Mouse (Mus musculus): ENCODE measurements around the gene Glis3. TPM values are rescaled to one million over a fixed set of nuclear protein-coding genes. Genes with fewer than 3 reads are reported as not detected.

Gene Glis3
- polyA plus RNA-seq, 2 experiments, result 0.08 to 0.14 TPM

- WGBS (ENCODE audit: insufficient replicate concordance), result 57% methylated on average over 5 of the region's 5 CpGs
- no peak for DNase-seq (ENCODE audit: low read depth in 3 of 3, low spot score in 3 of 3)
- no peak overlapping the region for H3K9ac ChIP-seq (replicated peaks)
- no peaks in the 10 kb centered on the region for H3K9me3 ChIP-seq (ENCODE audit: control insufficient read depth, low read length)
- no peak for ATAC-seq (ENCODE audit: insufficient read depth)
- no peak overlapping the region for H3K27ac ChIP-seq
- no peaks in the 10 kb centered on the region for H3K36me3 ChIP-seq (replicated peaks; ENCODE audit: control insufficient read depth, insufficient read depth, low read depth)
- H3K4me3 ChIP-seq (ENCODE audit: insufficient read depth in 1 of 2, low read depth in 2 of 2, low read length in 2 of 2), result no peak overlapping the region
- H3K4me1 ChIP-seq (replicated peaks; ENCODE audit: control insufficient read depth in 2 of 2, insufficient read depth in 2 of 2, low read length in 1 of 2), result no peaks in the 10 kb centered on the region
- H3K4me2 ChIP-seq (ENCODE audit: low read depth), result no peak overlapping the region
- no peak for TF ChIP-seq CTCF (IDR thresholded peaks at IDR 0.05; ENCODE audit: low read depth)
- no peak for TF ChIP-seq EP300 (IDR thresholded peaks at IDR 0.05; ENCODE audit: low read depth)
- H3K27me3 ChIP-seq (ENCODE audit: control insufficient read depth, insufficient read depth, low read length), result no peaks in the 10 kb centered on the region
These were observed 22.1 kb downstream of the Glis3 start for GRCm38 (mm10) chr19:28657686-28658195.

- H3K4me1 ChIP-seq (replicated peaks; ENCODE audit: control insufficient read depth in 2 of 2, insufficient read depth in 2 of 2, low read length in 1 of 2), result no peaks in the 10 kb centered on the region
- no peak overlapping the region for H3K9ac ChIP-seq (replicated peaks)
- no peak for ATAC-seq (ENCODE audit: insufficient read depth)
- H3K27me3 ChIP-seq (ENCODE audit: control insufficient read depth, insufficient read depth, low read length), result no peaks in the 10 kb centered on the region
- 59% methylated on average over 6 of the region's 6 CpGs for WGBS (ENCODE audit: insufficient replicate concordance)
- no peak overlapping the region for H3K4me3 ChIP-seq (ENCODE audit: insufficient read depth in 1 of 2, low read depth in 2 of 2, low read length in 2 of 2)
- TF ChIP-seq EP300 (IDR thresholded peaks at IDR 0.05; ENCODE audit: low read depth) (no peak), CTCF (IDR thresholded peaks at IDR 0.05; ENCODE audit: low read depth) (no peak)
- no peak for DNase-seq (ENCODE audit: low read depth in 3 of 3, low spot score in 3 of 3)
- H3K36me3 ChIP-seq (replicated peaks; ENCODE audit: control insufficient read depth, insufficient read depth, low read depth), result no peaks in the 10 kb centered on the region
- H3K9me3 ChIP-seq (ENCODE audit: control insufficient read depth, low read length), result no peaks in the 10 kb centered on the region
- no peak overlapping the region for H3K27ac ChIP-seq
- no peak overlapping the region for H3K4me2 ChIP-seq (ENCODE audit: low read depth)
These were observed 23.0 kb downstream of the Glis3 start for GRCm38 (mm10) chr19:28656882-28657281.

GRCm38 (mm10) chr19:28655166-28655565, 24.7 kb downstream of the Glis3 start:
- Histone ChIP-seq H3K4me1 (replicated peaks; ENCODE audit: control insufficient read depth in 2 of 2, insufficient read depth in 2 of 2, low read length in 1 of 2) (no peaks in the 10 kb centered on the region), H3K27me3 (ENCODE audit: control insufficient read depth, insufficient read depth, low read length) (no peaks in the 10 kb centered on the region), H3K4me2 (ENCODE audit: low read depth) (no peak overlapping the region), H3K36me3 (replicated peaks; ENCODE audit: control insufficient read depth, insufficient read depth, low read depth) (no peaks in the 10 kb centered on the region), H3K9me3 (ENCODE audit: control insufficient read depth, low read length) (no peaks in the 10 kb centered on the region), H3K4me3 (ENCODE audit: insufficient read depth in 1 of 2, low read depth in 2 of 2, low read length in 2 of 2) (no peak overlapping the region), H3K9ac (replicated peaks) (no peak overlapping the region), H3K27ac (no peak overlapping the region)
- WGBS (ENCODE audit: insufficient replicate concordance), result 62% methylated on average over 7 of the region's 7 CpGs
- ATAC-seq (ENCODE audit: insufficient read depth) (no peak), DNase-seq (ENCODE audit: low read depth in 3 of 3, low spot score in 3 of 3) (no peak)
- TF ChIP-seq CTCF (IDR thresholded peaks at IDR 0.05; ENCODE audit: low read depth) (no peak), EP300 (IDR thresholded peaks at IDR 0.05; ENCODE audit: low read depth) (no peak)

GRCm38 (mm10) chr19:28650836-28651235, 29.0 kb downstream of the Glis3 start:
- no peaks in the 10 kb centered on the region for H3K9me3 ChIP-seq (ENCODE audit: control insufficient read depth, low read length)
- no peaks in the 10 kb centered on the region for H3K4me1 ChIP-seq (replicated peaks; ENCODE audit: control insufficient read depth in 2 of 2, insufficient read depth in 2 of 2, low read length in 1 of 2)
- WGBS (ENCODE audit: insufficient replicate concordance), result 52% methylated on average over 5 of the region's 5 CpGs
- no peaks in the 10 kb centered on the region for H3K27me3 ChIP-seq (ENCODE audit: control insufficient read depth, insufficient read depth, low read length)
- H3K27ac ChIP-seq, result no peak overlapping the region
- no peak overlapping the region for H3K9ac ChIP-seq (replicated peaks)
- H3K36me3 ChIP-seq (replicated peaks; ENCODE audit: control insufficient read depth, insufficient read depth, low read depth), result no peaks in the 10 kb centered on the region
- H3K4me2 ChIP-seq (ENCODE audit: low read depth), result no peak overlapping the region
- no peak overlapping the region for H3K4me3 ChIP-seq (ENCODE audit: insufficient read depth in 1 of 2, low read depth in 2 of 2, low read length in 2 of 2)
- ATAC-seq (ENCODE audit: insufficient read depth), result no peak
- TF ChIP-seq CTCF (IDR thresholded peaks at IDR 0.05; ENCODE audit: low read depth), result no peak
- TF ChIP-seq EP300 (IDR thresholded peaks at IDR 0.05; ENCODE audit: low read depth), result no peak
- DNase-seq (ENCODE audit: low read depth in 3 of 3, low spot score in 3 of 3), result no peak

- H3K4me3 ChIP-seq (ENCODE audit: insufficient read depth in 1 of 2, low read depth in 2 of 2, low read length in 2 of 2), result no peak overlapping the region
- no peak overlapping the region for H3K9ac ChIP-seq (replicated peaks)
- H3K4me2 ChIP-seq (ENCODE audit: low read depth), result no peak overlapping the region
- no peak for ATAC-seq (ENCODE audit: insufficient read depth)
- no peak overlapping the region for H3K27ac ChIP-seq
- no peak for TF ChIP-seq CTCF (IDR thresholded peaks at IDR 0.05; ENCODE audit: low read depth)
- H3K36me3 ChIP-seq (replicated peaks; ENCODE audit: control insufficient read depth, insufficient read depth, low read depth), result no peaks in the 10 kb centered on the region
- WGBS (ENCODE audit: insufficient replicate concordance), result 56% methylated on average over 5 of the region's 5 CpGs
- no peak for DNase-seq (ENCODE audit: low read depth in 3 of 3, low spot score in 3 of 3)
- no peaks in the 10 kb centered on the region for H3K27me3 ChIP-seq (ENCODE audit: control insufficient read depth, insufficient read depth, low read length)
- no peaks in the 10 kb centered on the region for H3K9me3 ChIP-seq (ENCODE audit: control insufficient read depth, low read length)
- H3K4me1 ChIP-seq (replicated peaks; ENCODE audit: control insufficient read depth in 2 of 2, insufficient read depth in 2 of 2, low read length in 1 of 2), result no peaks in the 10 kb centered on the region
These were observed 30.4 kb downstream of the Glis3 start for GRCm38 (mm10) chr19:28649489-28649888.

All from liver, embryonic 14.5 days (tissue).